Mouse (Mus musculus) neural tube, embryonic 10.5 days (tissue): ENCODE results near the gene Lnx2.

Experiments
- DNase-seq: peaks from one replicate; pipeline ENCODE4 v3.0.0-alpha.2; 2017; ENCODE audit warnings: low spot score; ENCODE audit errors: extremely low spot score

The Lnx2 gene

GRCm38 (mm10) chr5:147076026-147076798, at the start of gene Lnx2:
TSS of gene Lnx2 (minus strand) at chr5:147076586.
- DNase-seq: peak; percentile 97

- no peak for DNase-seq
These were observed 49.3 kb upstream of the Lnx2 start for GRCm38 (mm10) chr5:147125542-147126185.

GRCm38 (mm10) chr5:147124794-147125193, 48.4 kb upstream of the Lnx2 start:
- no peak for DNase-seq

GRCm38 (mm10) chr5:147121146-147121545, 44.8 kb upstream of the Lnx2 start:
- DNase-seq: no peak

- DNase-seq: no peak
These were observed 40.6 kb upstream of the Lnx2 start for GRCm38 (mm10) chr5:147117027-147117426.

- no peak for DNase-seq
These were observed 39.2 kb upstream of the Lnx2 start for GRCm38 (mm10) chr5:147115631-147116030.

GRCm38 (mm10) chr5:147114738-147115137, 38.4 kb upstream of the Lnx2 start:
- DNase-seq: no peak

GRCm38 (mm10) chr5:147108861-147109591, 32.6 kb upstream of the Lnx2 start:
- DNase-seq: no peak

- DNase-seq: no peak
These were observed 30.9 kb upstream of the Lnx2 start for GRCm38 (mm10) chr5:147107276-147107675.

GRCm38 (mm10) chr5:147102295-147102694, 25.9 kb upstream of the Lnx2 start:
- no peak for DNase-seq

GRCm38 (mm10) chr5:147100180-147100579, 23.8 kb upstream of the Lnx2 start:
- no peak for DNase-seq

GRCm38 (mm10) chr5:147098667-147099066, 22.3 kb upstream of the Lnx2 start:
- DNase-seq: no peak

- DNase-seq: no peak
These were observed 20.2 kb upstream of the Lnx2 start for GRCm38 (mm10) chr5:147096586-147096985.

GRCm38 (mm10) chr5:147094296-147094695, 17.9 kb upstream of the Lnx2 start:
- no peak for DNase-seq

- no peak for DNase-seq
These were observed 16.1 kb upstream of the Lnx2 start for GRCm38 (mm10) chr5:147092448-147092847.

GRCm38 (mm10) chr5:147090256-147090963, 14.0 kb upstream of the Lnx2 start:
- DNase-seq: no peak

GRCm38 (mm10) chr5:147089836-147090235, 13.4 kb upstream of the Lnx2 start:
- no peak for DNase-seq

GRCm38 (mm10) chr5:147086816-147087215, 10.4 kb upstream of the Lnx2 start:
- DNase-seq: no peak

GRCm38 (mm10) chr5:147085201-147085894, 9.0 kb upstream of the Lnx2 start:
- DNase-seq: no peak

- no peak for DNase-seq
These were observed 1.9 kb upstream of the Lnx2 start for GRCm38 (mm10) chr5:147078110-147078900.
